Mouse (Mus musculus) left cerebral cortex, postnatal 25 days (tissue): Measurements from ENCODE around the gene Gm20918. TPM values are rescaled to one million over a fixed set of nuclear protein-coding genes. Genes with fewer than 3 reads are reported as not detected.
"Not testable (repeated sequence)": the region's sequence is repeated elsewhere in the genome, so short reads cannot be mapped to it uniquely, and the experiment has no call there.

Source experiments
- DNase-seq, 2 experiments: peaks; one replicate each; pipeline ENCODE4 v3.0.0; 2022; ENCODE audit warnings: low spot score in 2 of 2, mixed read lengths in 1 of 2
- intact Hi-C: fragments of 180-260 bp; cut with DNase I; formaldehyde crosslinking; loops from one replicate; pipeline ENCODE4 v1.15.1; 2025
- total RNA-seq, 2 experiments: library from RNA; stranded (reverse); gene quantifications; 2 replicates each; pipeline ENCODE4 v1.2.3; 2021

Gm20918 gene
- not detected for total RNA-seq

DNA sequence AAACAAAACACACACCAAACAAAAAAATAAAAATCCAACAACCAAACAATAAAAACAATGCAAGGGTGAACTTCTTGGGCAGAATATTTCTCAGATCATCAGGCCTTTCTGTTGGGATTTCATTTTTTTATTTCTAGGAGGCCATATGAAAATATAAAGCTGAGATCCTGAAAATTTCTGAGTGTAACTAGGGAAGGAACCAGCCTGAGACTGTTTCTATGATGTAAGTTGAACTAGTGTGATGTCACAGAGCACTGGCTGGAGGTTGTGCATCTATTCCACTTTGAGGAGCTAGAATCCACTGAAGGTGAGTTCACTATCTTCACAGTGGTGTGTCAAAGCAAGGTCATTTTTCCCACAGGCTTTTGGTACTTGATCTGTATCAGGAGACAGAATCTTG is at the start of gene Gm20918:
Gene Gm20918 (plus strand): TSS at position 301 of the 400 bp plus-strand sequence.
- DNase-seq, intact Hi-C loops: not testable (repeated sequence)

Other genes with a start within 250 kb of the Gm20918 start
- not detected for gene Gm21820, start 205.5 kb downstream of the Gm20918 start, total RNA-seq